Mouse (Mus musculus) midbrain, embryonic 10.5 days (tissue): ENCODE results near the gene Trpv3. TPM values are rescaled to one million over a fixed set of nuclear protein-coding genes. Genes with fewer than 3 reads are reported as not detected.
"Not testable (repeated sequence)": the region's sequence is repeated elsewhere in the genome, so short reads cannot be mapped to it uniquely, and the experiment has no call there.

Source experiments
- DNase-seq: peaks from one replicate; pipeline ENCODE4 v3.0.0-alpha.2; 2017; ENCODE audit warnings: low spot score
- H3K27ac ChIP-seq: fragments of 300-500 bp; sonication (generic); replicated peaks from 2 replicates; pipeline ENCODE4 v1.5.1; 2016; ENCODE audit warnings: mild to moderate bottlenecking
- H3K27me3 ChIP-seq: fragments of 300-500 bp; sonication (generic); 2 replicates; pipeline ENCODE4 v1.6.1; 2016; ENCODE audit warnings: low read depth, mild to moderate bottlenecking; ENCODE audit not compliant: poor library complexity, severe bottlenecking
- H3K36me3 ChIP-seq: fragments of 300-500 bp; sonication (generic); 2 replicates; pipeline ENCODE4 v1.6.1; 2016; ENCODE audit warnings: mild to moderate bottlenecking, moderate library complexity
- H3K4me1 ChIP-seq: fragments of 300-500 bp; sonication (generic); 2 replicates; pipeline ENCODE4 v1.6.1; 2016
- H3K4me3 ChIP-seq: fragments of 300-500 bp; sonication (generic); 2 replicates; pipeline ENCODE4 v1.5.1; 2016; ENCODE audit warnings: mild to moderate bottlenecking, moderate library complexity
- H3K9me3 ChIP-seq: fragments of 300-500 bp; sonication (generic); replicated peaks from 2 replicates; pipeline ENCODE4 v1.6.1; 2016; ENCODE audit warnings: mild to moderate bottlenecking
- WGBS: fragments of 180-500 bp; shearing (Covaris S2); methylation state at CpG from one replicate; pipeline ENCODE4 v1.1.7; 2016; 5-methylcytosine and 5-hydroxymethylcytosine counted together
- polyA plus RNA-seq: library from polyadenylated mRNA; unstranded; fragments of >200 nt; fragmentation: Nextera tagmentation; extraction: Ambion mirVana; gene quantifications from 2 replicates; pipeline ENCODE4 v1.2.1, GENCODE M21; 2016

Trpv3 gene
- polyA plus RNA-seq, 1 experiment from 2014 or later, result not detected

- H3K9me3 ChIP-seq, H3K27ac ChIP-seq, H3K27me3 ChIP-seq, H3K36me3 ChIP-seq, H3K4me1 ChIP-seq, DNase-seq, H3K4me3 ChIP-seq: not testable (repeated sequence)
- whole genome bisulfite sequencing, result 85% methylated on average over 2 of the region's 2 CpGs
Observed at GRCm38 (mm10) chr11:73318581-73318980, 51.4 kb downstream of the Trpv3 start.

- H3K27me3 ChIP-seq, H3K36me3 ChIP-seq, DNase-seq, H3K4me3 ChIP-seq, H3K27ac ChIP-seq, H3K9me3 ChIP-seq, H3K4me1 ChIP-seq: not testable (repeated sequence)
- WGBS, result 93% methylated on average over 13 of the region's 13 CpGs
Observed at GRCm38 (mm10) chr11:73321064-73321463, 53.9 kb downstream of the Trpv3 start.

GRCm38 (mm10) chr11:73323906-73324830 is 57.0 kb downstream of the Trpv3 start:
- no peak for DNase-seq
- Histone ChIP-seq H3K9me3 (peaks cover 2% of the 10 kb centered on the region; the same call in 1 of the 2 replicates), H3K27me3 (no peaks in the 10 kb centered on the region), H3K36me3 (no peaks in the 10 kb centered on the region), H3K4me1 (no peaks in the 10 kb centered on the region), H3K27ac (no peak overlapping the region), H3K4me3 (no peak overlapping the region)
- 79% methylated on average over 9 of the region's 9 CpGs for WGBS

GRCm38 (mm10) chr11:73326485-73326886 is 59.3 kb downstream of the Trpv3 start:
- no peaks in the 10 kb centered on the region for H3K36me3 ChIP-seq
- no peak overlapping the region for H3K4me3 ChIP-seq
- peaks cover 9% of the 10 kb centered on the region; the same call in 1 of the 2 replicates for H3K9me3 ChIP-seq
- H3K4me1 ChIP-seq, result no peaks in the 10 kb centered on the region
- H3K27ac ChIP-seq, result no peak overlapping the region
- no peak for DNase-seq
- 71% methylated on average over 12 of the region's 12 CpGs for WGBS
- H3K27me3 ChIP-seq, result no peaks in the 10 kb centered on the region

- H3K27me3 ChIP-seq, result no peaks in the 10 kb centered on the region
- no peaks in the 10 kb centered on the region for H3K4me1 ChIP-seq
- H3K27ac ChIP-seq, result no peak overlapping the region
- H3K4me3 ChIP-seq, result no peak overlapping the region
- no peaks in the 10 kb centered on the region for H3K36me3 ChIP-seq
- no peak for DNase-seq
- WGBS, result 78% methylated on average over 4 of the region's 4 CpGs
- peaks cover 9% of the 10 kb centered on the region; the same call in 1 of the 2 replicates for H3K9me3 ChIP-seq
Observed at GRCm38 (mm10) chr11:73327361-73327760, 60.2 kb downstream of the Trpv3 start.

GRCm38 (mm10) chr11:73329442-73329841 is 62.3 kb downstream of the Trpv3 start, which contains the start of the genes Aspa, Gm49340 and Spata22:
Gene Aspa (minus strand): TSS chr11:73329596.
Gene Gm49340 (plus strand): TSS chr11:73329741.
Gene Spata22 (plus strand): TSS chr11:73329741.
- H3K27me3 ChIP-seq, result no peaks in the 10 kb centered on the region
- H3K4me1 ChIP-seq, result no peaks in the 10 kb centered on the region
- DNase-seq, result no peak
- H3K9me3 ChIP-seq, result peaks cover 9% of the 10 kb centered on the region; the same call in 1 of the 2 replicates
- WGBS, result 81% methylated on average over 27 of the region's 27 CpGs
- H3K36me3 ChIP-seq, result no peaks in the 10 kb centered on the region
- no peak within 1 kb of the TSS for H3K4me3 ChIP-seq
- H3K27ac ChIP-seq, result no peak within 1 kb of the TSS

GRCm38 (mm10) chr11:73333357-73333756 is 66.2 kb downstream of the Trpv3 start:
- Histone ChIP-seq H3K27me3 (no peaks in the 10 kb centered on the region), H3K36me3 (no peaks in the 10 kb centered on the region), H3K27ac (no peak overlapping the region), H3K4me3 (no peak overlapping the region), H3K4me1 (no peaks in the 10 kb centered on the region), H3K9me3 (peaks cover 9% of the 10 kb centered on the region; the same call in 1 of the 2 replicates)
- 68% methylated on average over 2 of the region's 2 CpGs for WGBS
- no peak for DNase-seq

- H3K9me3 ChIP-seq, result no peaks in the 10 kb centered on the region
- DNase-seq, result no peak
- H3K4me3 ChIP-seq, result no peak overlapping the region
- no peak overlapping the region for H3K27ac ChIP-seq
- WGBS, result 81% methylated on average over 4 of the region's 4 CpGs
- no peaks in the 10 kb centered on the region for H3K36me3 ChIP-seq
- no peaks in the 10 kb centered on the region for H3K4me1 ChIP-seq
- H3K27me3 ChIP-seq, result no peaks in the 10 kb centered on the region
Observed at GRCm38 (mm10) chr11:73336919-73337318, 69.7 kb downstream of the Trpv3 start.

Other genes starting within 250 kb of the Trpv3 start
- gene Camkk1, start 248.4 kb upstream of the Trpv3 start, polyA plus RNA-seq, result 5.4 and 7.5 TPM in 2 replicates
- gene Ncbp3, start 219.6 kb upstream of the Trpv3 start, polyA plus RNA-seq, result 11.7 and 12.2 TPM in 2 replicates
- 0.39 and 0.60 TPM in 2 replicates for gene Itgae, start 176.8 kb upstream of the Trpv3 start, polyA plus RNA-seq
- gene Haspin, start 129.1 kb upstream of the Trpv3 start, polyA plus RNA-seq, result 22.4 and 24.5 TPM in 2 replicates
- 0.21 and 0.29 TPM in 2 replicates for gene P2rx5, start 107.0 kb upstream of the Trpv3 start, polyA plus RNA-seq
- 132 and 137 TPM in 2 replicates for gene Emc6, start 90.4 kb upstream of the Trpv3 start, polyA plus RNA-seq
- gene Tax1bp3, start 90.3 kb upstream of the Trpv3 start, polyA plus RNA-seq, result 175 and 199 TPM in 2 replicates
- 15.1 and 17.2 TPM in 2 replicates for gene Ctns, start 68.3 kb upstream of the Trpv3 start, polyA plus RNA-seq
- 0.97 and 1.0 TPM in 2 replicates for gene Shpk, start 67.9 kb upstream of the Trpv3 start, polyA plus RNA-seq
- gene Trpv1, start 33.1 kb upstream of the Trpv3 start, polyA plus RNA-seq, result not detected in 2 replicates
- gene Aspa, start 62.2 kb downstream of the Trpv3 start, polyA plus RNA-seq, result 0.17 TPM in 1 of 2 replicates, not detected in the other
- gene Gm49340, start 62.4 kb downstream of the Trpv3 start, polyA plus RNA-seq, result not detected in 2 replicates
- gene Spata22, start 62.4 kb downstream of the Trpv3 start, polyA plus RNA-seq, result not detected in 2 replicates
- not detected in 2 replicates for gene Olfr20, start 83.4 kb downstream of the Trpv3 start, polyA plus RNA-seq
- not detected in 2 replicates for gene Olfr376, start 103.9 kb downstream of the Trpv3 start, polyA plus RNA-seq
- not detected in 2 replicates for gene Olfr1, start 132.2 kb downstream of the Trpv3 start, polyA plus RNA-seq
- not detected in 2 replicates for gene Olfr378, start 161.1 kb downstream of the Trpv3 start, polyA plus RNA-seq
- not detected in 2 replicates for gene Olfr380, start 190.1 kb downstream of the Trpv3 start, polyA plus RNA-seq
- gene Olfr381, start 224.2 kb downstream of the Trpv3 start, polyA plus RNA-seq, result not detected in 2 replicates
- not detected in 2 replicates for gene Olfr382, start 249.8 kb downstream of the Trpv3 start, polyA plus RNA-seq